Mouse (Mus musculus): Measurements from ENCODE around the gene Tmx1.
A peak's percentile ranks its signal among the peaks of the same experiment; 100 is the strongest.

Gene Tmx1

GRCm38 (mm10) chr12:70486716-70487480 lies 34.0 kb downstream of the Tmx1 start:
- no peak for DNase-seq (ENCODE audit: low read depth, low spot score)

GRCm38 (mm10) chr12:70492441-70492840 lies 39.5 kb downstream of the Tmx1 start:
- no peak for DNase-seq (ENCODE audit: low read depth, low spot score)

- peak; percentile 38 for DNase-seq (ENCODE audit: low read depth, low spot score)
These were observed 41.8 kb downstream of the Tmx1 start for GRCm38 (mm10) chr12:70494494-70495281.

GRCm38 (mm10) chr12:70495282-70495922 lies 42.5 kb downstream of the Tmx1 start:
- peak; percentile 34 for DNase-seq (ENCODE audit: low read depth, low spot score)

DNA sequence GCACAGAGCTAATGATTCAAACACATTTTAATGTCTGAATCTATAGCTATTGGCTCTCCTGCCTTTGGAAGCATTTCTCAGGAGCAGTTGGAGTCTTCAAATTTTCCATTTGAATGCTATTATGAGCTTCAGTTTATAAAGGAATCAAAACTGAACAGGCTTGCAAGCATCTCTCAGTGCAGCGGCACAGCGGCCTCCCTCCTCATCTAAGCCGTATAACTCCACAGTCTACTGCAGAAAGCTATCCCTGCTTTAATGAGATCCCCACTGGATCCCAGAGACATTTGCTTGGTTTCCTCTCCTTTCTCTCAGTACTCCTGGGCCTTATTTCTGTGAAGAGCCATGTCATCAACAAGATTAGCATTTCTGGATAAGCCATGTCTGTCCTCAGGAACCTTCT lies 45.2 kb downstream of the Tmx1 start:
- DNase-seq (ENCODE audit: low read depth, low spot score), result no peak

GRCm38 (mm10) chr12:70505971-70506370 lies 53.1 kb downstream of the Tmx1 start:
- no peak for DNase-seq (ENCODE audit: low read depth, low spot score)

- no peak for DNase-seq (ENCODE audit: low read depth, low spot score)
These were observed 59.1 kb downstream of the Tmx1 start for GRCm38 (mm10) chr12:70512023-70512422.

DNA sequence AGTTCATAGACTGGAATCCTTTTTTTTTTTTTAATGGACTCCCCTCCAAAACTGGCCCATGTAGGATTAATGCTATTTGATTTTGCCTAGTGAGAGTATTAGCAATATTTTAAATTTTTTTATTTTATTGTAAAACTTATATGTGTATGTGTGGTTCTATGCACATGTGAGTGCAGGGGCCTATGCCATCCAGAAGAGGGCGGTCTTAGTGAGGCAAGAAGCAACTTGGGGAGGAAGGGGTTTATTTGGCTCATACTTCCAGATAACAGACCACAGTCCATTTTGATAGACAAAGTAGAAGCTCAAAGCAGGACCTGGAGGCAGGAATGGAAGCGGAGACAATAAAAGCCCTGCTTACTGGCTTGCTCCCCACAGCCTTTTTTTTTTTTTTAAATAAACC lies 59.5 kb downstream of the Tmx1 start:
- no peak for DNase-seq (ENCODE audit: low read depth, low spot score)

All from retina, adult 2 months (tissue).